Mouse (Mus musculus): ENCODE data around the gene Slc35e3. TPM values are rescaled to one million over a fixed set of nuclear protein-coding genes. Genes with fewer than 3 reads are reported as not detected.

Slc35e3 gene
- total and polyA plus RNA-seq, 3 experiments = 2.2 to 9.7 (median 5.0) TPM

- H3K9ac ChIP-seq (ENCODE audit: insufficient read depth, low read depth) = peak overlapping the region; percentile 83; the same call in 1 of the 2 replicates
- H3K9me3 ChIP-seq (replicated peaks; ENCODE audit: low read length) = no peaks in the 10 kb centered on the region
- TF ChIP-seq USF1 (IDR thresholded peaks at IDR 0.05; ENCODE audit: low read depth, low read length) (no peak), USF2 (conservative IDR thresholded peaks at IDR 0.05; ENCODE audit: low read depth, low read length) (no peak), POLR2AphosphoS2 (IDR thresholded peaks at IDR 0.05; ENCODE audit: low read depth, low read length) (no peak), ETS1 (conservative IDR thresholded peaks at IDR 0.05; ENCODE audit: low read depth, low read length) (no peak), RCOR1 (conservative IDR thresholded peaks at IDR 0.05; ENCODE audit: low read depth, low read length) (no peak), NRF1 (IDR thresholded peaks at IDR 0.05; ENCODE audit: low read depth, low read length) (no peak), TBP (conservative IDR thresholded peaks at IDR 0.05; ENCODE audit: low read depth, low read length) (no peak), GABPA (IDR thresholded peaks at IDR 0.05; ENCODE audit: insufficient replicate concordance, low read depth, low read length) (no peak)
- H3K27ac ChIP-seq (ENCODE audit: insufficient read depth, low read depth) = no peak overlapping the region
- no peak overlapping the region for H3K4me3 ChIP-seq (replicated peaks in 1 of 3; ENCODE audit: low read depth in 2 of 3, low read length in 2 of 3, poor library complexity in 1 of 3)
- H3K4me2 ChIP-seq (ENCODE audit: insufficient read depth, low read depth, poor library complexity, severe bottlenecking) = peak overlapping the region; percentile 88
- H3K79me2 ChIP-seq (replicated peaks; ENCODE audit: control insufficient read depth, extremely low read depth, insufficient read depth, poor library complexity, severe bottlenecking) = peaks cover 28% of the 10 kb centered on the region
- peaks cover 2 to 28% of the 10 kb centered on the region in 2 experiments; a peak in 3 of 4 replicates for H3K4me1 ChIP-seq (ENCODE audit: control insufficient read depth in 1 of 2, insufficient read depth in 2 of 2)
- no peak for DNase-seq (ENCODE audit: extremely low read depth)
- H3K36me3 ChIP-seq (replicated peaks in 1 of 2; ENCODE audit: control insufficient read depth in 1 of 2, insufficient read depth in 1 of 2, low read length in 1 of 2) = peaks cover 17 to 36% of the 10 kb centered on the region in 2 experiments
- H3K27me3 ChIP-seq (replicated peaks) = no peaks in the 10 kb centered on the region
- dilution Hi-C loops (cut with MboI; ENCODE audit: extremely low pct_ligation_motif_present, extremely low pct_unique_long_range_greater_than_20kb, low sequenced_read_pairs) = no loop called here
- in situ Hi-C loops (cut with MboI; ENCODE audit: low pct_ligation_motif_present, low pct_unique_long_range_greater_than_20kb, low sequenced_read_pairs) = no loop called here
Measured at GRCm38 (mm10) chr10:117790421-117791170, 44.4 kb upstream of the Slc35e3 start.

GRCm38 (mm10) chr10:117790011-117790410 is 43.8 kb upstream of the Slc35e3 start:
- Histone ChIP-seq H3K9ac (ENCODE audit: insufficient read depth, low read depth) (no peak overlapping the region), H3K27me3 (replicated peaks) (no peaks in the 10 kb centered on the region), H3K4me2 (ENCODE audit: insufficient read depth, low read depth, poor library complexity, severe bottlenecking) (no peak overlapping the region), H3K36me3 (replicated peaks in 1 of 2; ENCODE audit: control insufficient read depth in 1 of 2, insufficient read depth in 1 of 2, low read length in 1 of 2) (peaks cover 19 to 41% of the 10 kb centered on the region in 2 experiments), H3K9me3 (replicated peaks; ENCODE audit: low read length) (no peaks in the 10 kb centered on the region), H3K27ac (ENCODE audit: insufficient read depth, low read depth) (no peak overlapping the region), H3K4me1 (ENCODE audit: control insufficient read depth in 1 of 2, insufficient read depth in 2 of 2) (peaks cover 2 to 28% of the 10 kb centered on the region in 2 experiments; a peak in 3 of 4 replicates), H3K79me2 (replicated peaks; ENCODE audit: control insufficient read depth, extremely low read depth, insufficient read depth, poor library complexity, severe bottlenecking) (peaks cover 28% of the 10 kb centered on the region), H3K4me3 (replicated peaks in 1 of 3; ENCODE audit: low read depth in 2 of 3, low read length in 2 of 3, poor library complexity in 1 of 3) (no peak overlapping the region)
- DNase-seq (ENCODE audit: extremely low read depth) = no peak
- TF ChIP-seq TBP (conservative IDR thresholded peaks at IDR 0.05; ENCODE audit: low read depth, low read length) = no peak
- dilution Hi-C loops (cut with MboI; ENCODE audit: extremely low pct_ligation_motif_present, extremely low pct_unique_long_range_greater_than_20kb, low sequenced_read_pairs) (no loop called here), in situ Hi-C loops (cut with MboI; ENCODE audit: low pct_ligation_motif_present, low pct_unique_long_range_greater_than_20kb, low sequenced_read_pairs) (no loop called here)

- no peak overlapping the region for H3K9ac ChIP-seq (ENCODE audit: insufficient read depth, low read depth)
- no peak for DNase-seq (ENCODE audit: extremely low read depth)
- H3K4me3 ChIP-seq (replicated peaks in 1 of 3; ENCODE audit: low read depth in 2 of 3, low read length in 2 of 3, poor library complexity in 1 of 3) = no peak overlapping the region
- H3K36me3 ChIP-seq (replicated peaks in 1 of 2; ENCODE audit: control insufficient read depth in 1 of 2, insufficient read depth in 1 of 2, low read length in 1 of 2) = peaks cover 53 to 76% of the 10 kb centered on the region in 2 experiments
- H3K27ac ChIP-seq (ENCODE audit: insufficient read depth, low read depth) = no peak overlapping the region
- no peaks in the 10 kb centered on the region for H3K27me3 ChIP-seq (replicated peaks)
- peaks cover 5 to 18% of the 10 kb centered on the region in 2 experiments; a peak in 1 of 4 replicates for H3K4me1 ChIP-seq (ENCODE audit: control insufficient read depth in 1 of 2, insufficient read depth in 2 of 2)
- H3K9me3 ChIP-seq (replicated peaks; ENCODE audit: low read length) = no peaks in the 10 kb centered on the region
- no peak overlapping the region for H3K4me2 ChIP-seq (ENCODE audit: insufficient read depth, low read depth, poor library complexity, severe bottlenecking)
- TF ChIP-seq CHD2 (IDR thresholded peaks at IDR 0.05; ENCODE audit: low read length) (no peak), NELFE (IDR thresholded peaks at IDR 0.05; ENCODE audit: low read depth, low read length) (no peak), SIN3A (IDR thresholded peaks at IDR 0.05; ENCODE audit: low read length) (no peak), RCOR1 (conservative IDR thresholded peaks at IDR 0.05; ENCODE audit: low read depth, low read length) (no peak), KAT2A (IDR thresholded peaks at IDR 0.05; ENCODE audit: insufficient replicate concordance, low read length) (no peak), GABPA (IDR thresholded peaks at IDR 0.05; ENCODE audit: insufficient replicate concordance, low read depth, low read length) (no peak), MAX (IDR thresholded peaks at IDR 0.05; ENCODE audit: low read length) (no peak), E2F4 (IDR thresholded peaks at IDR 0.05; ENCODE audit: insufficient replicate concordance, low read depth, low read length) (no peak), CTCF (conservative IDR thresholded peaks at IDR 0.05 in 1 of 2, IDR thresholded peaks at IDR 0.05 in 1 of 2; ENCODE audit: low read depth in 2 of 2, low read length in 2 of 2) (no peak), USF2 (conservative IDR thresholded peaks at IDR 0.05; ENCODE audit: low read depth, low read length) (no peak), RAD21 (IDR thresholded peaks at IDR 0.05; ENCODE audit: low read depth, low read length) (no peak), ETS1 (conservative IDR thresholded peaks at IDR 0.05; ENCODE audit: low read depth, low read length) (no peak), MAFK (IDR thresholded peaks at IDR 0.05; ENCODE audit: insufficient replicate concordance, low read length) (no peak), PAX5 (IDR thresholded peaks at IDR 0.05; ENCODE audit: low read length) (no peak), MYC (IDR thresholded peaks at IDR 0.05; ENCODE audit: low read depth, low read length) (no peak), MAZ (IDR thresholded peaks at IDR 0.05; ENCODE audit: low read depth, low read length) (no peak), BHLHE40 (IDR thresholded peaks at IDR 0.05; ENCODE audit: low read depth, low read length) (no peak), CHD1 (IDR thresholded peaks at IDR 0.05; ENCODE audit: low read depth, low read length) (no peak), UBTF (IDR thresholded peaks at IDR 0.05; ENCODE audit: low read depth, low read length) (no peak), ELF1 (IDR thresholded peaks at IDR 0.05; ENCODE audit: low read depth, low read length) (no peak)
- dilution Hi-C loops (cut with MboI; ENCODE audit: extremely low pct_ligation_motif_present, extremely low pct_unique_long_range_greater_than_20kb, low sequenced_read_pairs) (no loop called here), in situ Hi-C loops (cut with MboI; ENCODE audit: low pct_ligation_motif_present, low pct_unique_long_range_greater_than_20kb, low sequenced_read_pairs) (no loop called here)
- H3K79me2 ChIP-seq (replicated peaks; ENCODE audit: control insufficient read depth, extremely low read depth, insufficient read depth, poor library complexity, severe bottlenecking) = peaks cover 3% of the 10 kb centered on the region; the same call in 1 of the 2 replicates
Measured at GRCm38 (mm10) chr10:117784646-117785045, 38.5 kb upstream of the Slc35e3 start.

Measured in CH12.LX (cell line).